Mouse (Mus musculus) spleen, adult 12 weeks (tissue): ENCODE data around the gene Insl6.
A peak's percentile ranks its signal among the peaks of the same experiment; 100 is the strongest.

Experiments
- DNase-seq: peaks from one replicate; pipeline ENCODE4 v3.0.0; 2022; ENCODE audit warnings: low spot score

Gene Insl6

GRCm38 (mm10) chr19:29354895-29355877 lies 30.0 kb upstream of the Insl6 start:
- DNase-seq = peak; percentile 76

- no peak for DNase-seq
These were observed 25.8 kb upstream of the Insl6 start for GRCm38 (mm10) chr19:29350991-29351390.

GRCm38 (mm10) chr19:29345636-29346035 lies 20.5 kb upstream of the Insl6 start:
- no peak for DNase-seq

GRCm38 (mm10) chr19:29344868-29345267 lies 19.7 kb upstream of the Insl6 start:
- no peak for DNase-seq

GRCm38 (mm10) chr19:29342281-29342680 lies 17.1 kb upstream of the Insl6 start:
- DNase-seq = no peak

- no peak for DNase-seq
These were observed 15.9 kb upstream of the Insl6 start for GRCm38 (mm10) chr19:29341029-29341428.

GRCm38 (mm10) chr19:29336624-29337023 lies 11.5 kb upstream of the Insl6 start:
- no peak for DNase-seq

- DNase-seq = no peak
These were observed 9.1 kb upstream of the Insl6 start, which contains the start of gene Rln1 for GRCm38 (mm10) chr19:29334068-29334745. Gene Rln1, minus strand, starts transcription at chr19:29334670.

- no peak for DNase-seq
These were observed 1.8 kb upstream of the Insl6 start for GRCm38 (mm10) chr19:29326822-29327552.

- DNase-seq = no peak
These were observed 1.2 kb upstream of the Insl6 start for GRCm38 (mm10) chr19:29326396-29326795.

GRCm38 (mm10) chr19:29325852-29326180 lies 660 bp upstream of the Insl6 start:
- DNase-seq = no peak

- DNase-seq = no peak
These were observed 1.6 kb downstream of the Insl6 start for GRCm38 (mm10) chr19:29323416-29324049.

GRCm38 (mm10) chr19:29312661-29313060 lies 12.5 kb downstream of the Insl6 start:
- DNase-seq = no peak

- DNase-seq = no peak
These were observed 13.4 kb downstream of the Insl6 start for GRCm38 (mm10) chr19:29311791-29312190.

GRCm38 (mm10) chr19:29308832-29309231 lies 16.3 kb downstream of the Insl6 start:
- no peak for DNase-seq

GRCm38 (mm10) chr19:29302119-29302518 lies 23.0 kb downstream of the Insl6 start:
- no peak for DNase-seq

GRCm38 (mm10) chr19:29300919-29301318 lies 24.2 kb downstream of the Insl6 start:
- DNase-seq = no peak

GRCm38 (mm10) chr19:29297366-29297765 lies 27.8 kb downstream of the Insl6 start:
- DNase-seq = no peak

- no peak for DNase-seq
These were observed 29.0 kb downstream of the Insl6 start for GRCm38 (mm10) chr19:29296166-29296565.

GRCm38 (mm10) chr19:29294756-29295155 lies 30.4 kb downstream of the Insl6 start:
- no peak for DNase-seq

- no peak for DNase-seq
These were observed 32.6 kb downstream of the Insl6 start for GRCm38 (mm10) chr19:29292546-29292945.

GRCm38 (mm10) chr19:29291532-29291931 lies 33.6 kb downstream of the Insl6 start:
- DNase-seq = no peak
